Mouse (Mus musculus) gastrocnemius, postnatal 14 days (tissue): ENCODE measurements around the gene Natd1. TPM values are rescaled to one million over a fixed set of nuclear protein-coding genes. Genes with fewer than 3 reads are reported as not detected.

Source experiments
- DNase-seq: peaks from one replicate; pipeline ENCODE4 v3.0.0; 2021; ENCODE audit warnings: mixed read lengths
- intact Hi-C: fragments of 180-260 bp; cut with DNase I; formaldehyde crosslinking; loops from one replicate; pipeline ENCODE4 v1.15.1; 2025; ENCODE audit warnings: low total_unique reads
- long read RNA-seq, 2 experiments: library from polyadenylated mRNA; stranded (forward); transcript quantifications; one replicate each; pipeline ENCODE4 v2.0.0; 2021
- total RNA-seq, 2 experiments: library from RNA; stranded (reverse); gene quantifications; 2 replicates each; pipeline ENCODE4 v1.2.3; 2021

Gene Natd1
- 10 to 100 TPM; 10.6 to 11.9 TPM for total RNA-seq
- long read RNA-seq, experiment 1, full-length matches to known transcripts = 9 of 14 reads
- long read RNA-seq, experiment 1, partial matches to known transcripts = 0 of 14 reads
- long read RNA-seq, experiment 1, other reads (novel, unspliced or antisense) = 5 of 14 reads
- long read RNA-seq, experiment 2, full-length matches to known transcripts = 23 of 32 reads
- long read RNA-seq, experiment 2, partial matches to known transcripts = 3 of 32 reads
- long read RNA-seq, experiment 2, other reads (novel, unspliced or antisense) = 6 of 32 reads

DNA sequence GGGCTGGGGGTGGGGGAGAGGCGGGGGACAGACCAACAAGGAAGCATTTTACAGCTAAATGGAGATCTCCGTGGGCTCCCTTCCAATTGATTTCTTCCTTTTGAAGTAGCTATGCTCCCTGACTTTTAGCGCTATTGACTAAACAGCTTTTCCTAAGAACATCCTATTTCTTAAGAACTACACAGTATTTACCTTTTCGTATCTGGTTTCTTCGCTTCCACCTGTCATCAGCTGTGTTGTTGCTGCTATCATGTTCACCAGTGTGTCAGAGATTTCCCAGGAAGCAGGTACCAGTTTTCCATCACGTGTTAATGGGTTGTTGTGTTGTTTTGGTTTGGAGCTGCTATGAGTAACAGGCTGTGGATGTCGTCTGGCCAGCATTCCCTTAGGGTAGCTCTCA, at the start of gene Natd1:
Natd1 (minus strand) TSS at position 260 of the 400 bp plus-strand sequence.
- intact Hi-C loops = no loop called here

DNA sequence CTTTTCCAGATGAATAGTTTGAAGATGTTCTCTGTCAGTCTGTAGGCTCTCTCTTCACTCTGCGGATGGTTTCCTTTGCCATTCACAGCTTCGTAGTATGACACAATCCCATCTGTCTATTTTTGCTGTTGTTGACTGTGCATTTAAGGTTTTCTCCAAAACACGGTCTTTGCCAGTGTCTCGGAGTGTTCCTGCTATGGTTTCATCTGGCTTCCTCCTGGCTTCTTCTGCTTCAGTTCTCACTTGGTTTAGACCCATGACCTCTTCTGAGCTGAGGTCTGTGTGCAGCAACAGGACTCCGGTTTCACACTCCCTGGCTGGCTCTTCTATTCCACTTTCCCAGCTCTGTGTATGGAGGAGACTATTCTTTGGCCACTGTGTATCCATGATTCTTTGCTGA, 48.2 kb upstream of the Natd1 start:
- DNase-seq = no peak
- intact Hi-C loops = no loop called here

More for the DNA sequence above, at the start of gene Natd1:
- no peak for DNase-seq

DNA sequence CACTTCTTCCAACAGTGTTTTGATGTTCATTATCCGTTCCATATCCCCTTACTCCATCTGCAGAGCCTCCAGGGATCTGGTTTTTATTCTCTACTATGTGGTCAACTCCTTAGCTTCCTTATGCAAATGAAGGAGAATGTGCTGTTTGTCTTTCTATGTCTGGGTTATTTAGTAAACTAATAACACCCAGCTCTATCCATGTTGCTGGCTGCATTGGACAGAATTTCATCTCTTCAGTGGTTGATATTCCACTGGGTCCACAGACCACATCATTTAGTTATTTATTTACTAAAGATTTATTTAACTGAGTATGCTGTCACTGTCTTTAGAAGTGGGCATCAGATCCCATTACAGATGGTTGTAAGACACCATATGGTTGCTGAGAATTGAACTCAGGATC, 46.6 kb upstream of the Natd1 start:
- intact Hi-C loops = no loop called here
- no peak for DNase-seq

DNA sequence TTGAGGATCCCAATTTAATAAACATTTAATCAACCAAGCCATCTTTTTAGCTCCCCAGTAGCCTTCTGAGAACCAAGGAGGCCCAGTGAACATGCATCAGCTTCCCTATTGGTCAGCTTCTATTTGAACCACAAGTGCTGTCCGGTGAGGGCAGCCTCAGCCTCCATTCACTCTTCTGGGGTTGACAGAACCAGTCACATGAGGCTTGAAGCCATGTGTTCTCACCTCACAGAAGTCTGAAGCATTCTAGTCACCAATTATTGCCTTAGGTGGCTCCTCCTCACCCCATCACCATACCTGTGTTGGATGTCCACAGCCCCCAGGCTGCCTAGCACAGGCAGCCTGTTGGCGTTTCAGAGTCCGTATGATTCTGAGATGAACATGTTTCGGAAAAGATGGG, 44.4 kb upstream of the Natd1 start:
- no peak for DNase-seq
- intact Hi-C loops = loop anchor here (10.0 kb wide), 1 partner anchor 66 kb away; the partner anchor contains the start of gene Kcnj12

DNA sequence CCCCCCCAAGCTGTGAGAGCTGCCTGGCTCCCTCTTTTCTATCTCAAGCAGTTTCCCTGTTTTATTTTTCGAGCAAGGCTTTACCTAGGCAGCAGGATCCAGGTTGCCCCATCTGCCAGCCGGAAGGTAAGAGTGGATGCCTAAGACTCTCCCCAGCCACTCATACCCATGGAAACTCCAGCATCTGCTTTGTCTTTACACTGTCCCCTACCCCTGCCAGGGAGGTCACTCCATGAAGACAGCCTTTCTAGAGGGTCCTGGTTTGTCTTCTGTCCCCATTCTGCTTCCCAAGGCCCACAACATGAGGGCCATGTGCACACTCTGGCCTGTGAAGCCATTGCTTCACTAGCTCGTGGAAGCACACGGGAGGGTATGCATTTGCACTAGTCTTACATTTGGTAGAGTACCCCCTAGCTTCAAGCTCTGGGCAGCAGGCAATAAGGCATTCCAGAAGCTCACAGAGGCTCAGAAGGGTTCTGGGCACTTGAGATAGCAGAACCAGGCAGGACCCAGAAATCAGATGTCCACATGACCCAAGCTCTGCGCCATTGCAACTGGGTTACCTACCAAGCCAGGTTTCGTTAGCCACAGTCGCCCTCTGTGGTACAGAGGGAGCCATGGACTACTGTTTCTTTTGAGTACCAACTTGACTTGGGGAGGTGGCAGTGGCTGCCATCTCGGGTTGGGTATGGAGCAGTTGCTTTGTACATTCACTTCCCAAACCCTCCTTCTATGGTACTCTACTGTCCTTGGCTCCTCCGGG, 41.3 kb upstream of the Natd1 start:
- DNase-seq = no peak
- intact Hi-C loops = loop anchor here (2.0 to 10.0 kb wide), 2 partner anchors 69 to 135 kb away; partner anchors contain the start of gene Kcnj12

DNA sequence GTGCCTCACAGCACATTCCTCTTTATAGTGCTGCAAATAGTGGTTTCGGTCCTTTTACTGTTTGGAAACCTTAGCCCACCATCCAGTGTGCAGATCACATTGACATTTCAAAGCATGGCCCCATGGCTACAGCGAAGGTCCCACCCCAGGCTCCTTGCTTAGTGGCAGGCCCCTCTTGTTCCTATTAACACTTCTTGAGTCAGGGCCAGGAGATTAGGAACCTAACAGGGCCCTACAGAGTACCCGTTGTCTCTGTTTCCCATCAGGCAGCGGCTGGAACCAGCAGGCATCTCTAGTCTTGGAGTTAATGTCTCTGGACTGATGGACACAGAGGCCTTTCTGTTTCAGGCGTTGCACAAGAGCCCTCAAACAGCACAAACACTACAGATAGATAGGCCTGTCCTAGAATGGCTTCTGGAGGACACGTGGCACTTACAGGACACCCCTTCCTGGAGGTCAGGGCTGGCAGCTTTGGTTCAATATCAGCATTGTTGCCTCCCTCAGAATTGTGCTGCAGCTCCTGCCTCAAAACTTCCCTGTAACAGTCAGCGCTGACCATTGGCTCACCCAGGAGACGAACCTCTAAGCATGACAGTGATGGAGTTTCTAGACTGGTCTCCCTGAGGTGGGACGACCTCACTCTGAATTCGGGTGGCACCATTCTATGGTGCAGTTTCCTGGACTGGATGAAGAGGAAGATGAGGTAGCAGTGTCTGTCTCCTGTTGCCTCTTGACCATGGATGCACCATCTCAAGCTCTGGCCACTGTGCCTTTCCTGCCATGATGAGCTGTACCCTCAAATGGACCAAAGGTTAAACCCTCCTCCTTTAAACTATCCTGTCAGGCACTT, 39.9 kb upstream of the Natd1 start:
- DNase-seq = no peak
- intact Hi-C loops = loop anchor here (10.0 kb wide), 1 partner anchor 70 kb away; the partner anchor contains the start of gene Kcnj12

DNA sequence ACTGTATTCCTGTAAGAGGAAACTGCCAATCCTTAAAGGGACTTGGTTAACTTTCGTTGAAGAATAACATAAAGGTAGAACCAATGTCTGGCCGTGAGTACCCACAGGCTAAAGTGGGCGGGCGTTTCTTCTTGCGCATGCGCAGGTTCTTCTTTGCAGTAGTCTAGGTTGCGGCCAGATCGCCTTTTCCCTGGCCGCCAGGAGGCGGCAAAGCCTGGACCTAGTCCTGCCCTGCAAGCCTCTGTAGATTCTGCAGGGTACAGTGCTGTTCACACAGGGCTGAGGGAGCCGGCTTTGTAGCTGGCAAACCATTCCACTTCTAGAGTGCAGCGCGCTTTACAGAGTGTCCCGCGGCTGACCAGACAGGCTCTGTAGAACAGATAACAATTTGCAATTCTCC, 39.3 kb upstream of the Natd1 start:
- intact Hi-C loops = loop anchor here (10.0 kb wide), 1 partner anchor 71 kb away; the partner anchor contains the start of gene Kcnj12
- DNase-seq = peak; percentile 93

DNA sequence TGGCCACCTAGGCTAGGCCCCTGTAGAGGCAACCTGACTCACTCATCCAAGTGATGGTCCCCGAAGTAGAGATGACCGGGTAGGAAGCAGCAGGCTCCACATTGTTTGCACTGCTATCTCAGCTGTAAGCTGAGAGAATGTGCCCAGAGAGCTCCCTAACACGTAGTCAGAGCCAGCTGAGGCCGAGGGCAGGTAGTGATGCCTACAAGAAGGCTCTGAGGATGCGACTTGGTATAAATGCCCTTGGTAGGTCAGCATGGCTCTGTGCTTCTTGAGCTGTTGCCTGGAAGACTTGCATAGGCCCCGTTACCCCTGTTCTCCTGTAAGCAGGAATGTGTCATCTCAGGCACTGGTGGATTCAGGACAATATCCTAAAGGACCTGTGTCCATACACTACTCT, 38.4 kb upstream of the Natd1 start:
- no peak for DNase-seq
- intact Hi-C loops = loop anchor here (10.0 kb wide), 1 partner anchor 72 kb away; the partner anchor contains the start of gene Kcnj12

DNA sequence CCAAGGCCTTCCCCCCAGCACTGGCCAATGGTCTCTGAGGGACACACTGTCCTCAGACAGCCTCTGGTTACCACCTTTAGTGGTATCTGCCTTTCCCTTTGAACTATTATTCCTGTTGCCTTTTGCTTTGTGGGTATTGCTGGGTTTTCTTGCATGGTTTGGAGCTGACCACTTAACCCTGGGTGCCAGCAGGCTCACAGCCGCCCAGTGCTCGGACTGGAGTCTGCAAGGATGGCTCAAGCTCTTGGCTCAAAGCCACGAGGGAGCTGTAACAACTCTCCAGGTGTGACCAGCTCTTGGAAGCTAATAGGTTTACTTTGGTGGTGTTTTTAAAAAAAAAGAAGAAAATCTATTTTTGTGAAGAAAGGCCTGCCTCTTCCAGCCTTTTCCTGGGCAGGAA, 37.8 kb upstream of the Natd1 start:
- DNase-seq = no peak
- intact Hi-C loops = loop anchor here (10.0 kb wide), 1 partner anchor 72 kb away; the partner anchor contains the start of gene Kcnj12

DNA sequence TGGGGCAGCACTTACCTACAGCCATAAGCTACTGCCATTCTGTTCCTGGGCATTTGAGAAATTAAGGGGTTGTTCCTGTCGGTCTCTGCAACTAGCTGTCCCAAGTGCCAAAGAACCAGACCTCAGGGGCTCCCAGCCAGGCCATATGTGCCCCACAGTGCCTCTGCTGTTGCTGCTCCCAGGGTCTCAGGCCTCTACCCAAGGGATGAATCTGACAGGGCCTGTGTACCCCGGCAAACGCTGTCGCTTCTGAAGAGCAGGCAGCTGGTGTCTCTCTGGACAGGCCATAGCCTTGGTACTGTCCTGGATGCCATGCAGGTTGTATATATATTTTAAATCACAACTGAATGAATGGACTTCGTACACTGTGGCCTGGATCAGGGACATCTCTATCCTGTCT, 37.3 kb upstream of the Natd1 start:
- no peak for DNase-seq
- intact Hi-C loops = loop anchor here (10.0 kb wide), 1 partner anchor 73 kb away; the partner anchor contains the start of gene Kcnj12

DNA sequence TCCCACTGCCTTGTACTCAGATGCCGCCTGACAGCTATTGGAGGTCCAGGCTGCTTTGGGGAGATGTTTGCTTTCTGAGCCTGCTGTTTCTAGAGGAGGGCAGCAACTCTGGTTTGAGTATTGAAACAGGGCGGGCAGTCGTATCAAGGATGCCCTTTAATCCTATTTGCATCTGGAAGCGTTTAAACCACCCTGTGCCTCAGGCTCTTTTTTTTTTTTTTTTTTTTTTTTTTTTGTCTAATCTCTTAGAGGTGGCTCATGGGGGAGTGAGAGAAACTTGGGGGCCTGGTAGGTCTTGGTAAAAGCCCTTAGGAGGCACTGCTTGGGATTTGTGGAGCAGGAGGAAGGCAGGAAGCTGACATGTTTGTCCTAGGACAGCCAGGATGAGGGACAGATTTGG, 30.5 kb upstream of the Natd1 start:
- intact Hi-C loops = no loop called here

DNA sequence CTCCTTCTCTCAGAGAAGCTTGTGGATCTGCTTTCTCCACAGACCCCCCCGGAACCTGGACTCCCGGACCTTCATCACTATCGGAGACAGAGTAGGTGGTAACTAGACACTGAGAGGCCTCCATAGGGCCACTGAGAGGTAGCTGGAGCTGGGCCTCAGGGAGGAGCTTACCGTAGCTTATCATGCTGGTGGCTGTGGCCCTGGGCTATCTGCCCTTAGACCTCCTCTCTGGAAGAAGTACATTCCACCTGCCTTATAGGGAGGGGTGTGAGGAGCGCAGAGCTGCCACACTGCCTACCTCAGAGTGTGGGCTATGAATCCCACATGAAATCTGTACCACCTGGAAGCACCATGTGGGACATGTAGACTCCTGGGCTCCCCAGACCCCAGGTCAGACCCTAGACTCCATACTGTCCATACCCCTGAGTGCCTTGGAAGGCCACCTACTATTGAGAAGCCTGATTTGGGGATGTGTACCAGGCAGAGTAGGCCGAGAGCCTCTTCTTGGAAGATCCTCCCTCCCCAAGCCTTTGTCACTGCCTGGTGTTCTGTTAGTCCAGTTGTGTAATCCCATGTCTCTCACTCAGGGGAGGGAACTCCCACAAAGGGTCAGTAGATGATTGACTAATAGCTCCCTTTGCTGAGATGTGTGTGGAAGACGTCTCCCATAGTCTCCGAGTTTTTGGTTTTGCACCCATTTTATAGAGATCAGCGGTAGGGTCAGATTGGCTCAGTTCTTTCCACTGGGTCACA, 27.9 kb upstream of the Natd1 start:
- DNase-seq = no peak
- intact Hi-C loops = no loop called here

More for the DNA sequence above, 30.5 kb upstream of the Natd1 start:
- no peak for DNase-seq

DNA sequence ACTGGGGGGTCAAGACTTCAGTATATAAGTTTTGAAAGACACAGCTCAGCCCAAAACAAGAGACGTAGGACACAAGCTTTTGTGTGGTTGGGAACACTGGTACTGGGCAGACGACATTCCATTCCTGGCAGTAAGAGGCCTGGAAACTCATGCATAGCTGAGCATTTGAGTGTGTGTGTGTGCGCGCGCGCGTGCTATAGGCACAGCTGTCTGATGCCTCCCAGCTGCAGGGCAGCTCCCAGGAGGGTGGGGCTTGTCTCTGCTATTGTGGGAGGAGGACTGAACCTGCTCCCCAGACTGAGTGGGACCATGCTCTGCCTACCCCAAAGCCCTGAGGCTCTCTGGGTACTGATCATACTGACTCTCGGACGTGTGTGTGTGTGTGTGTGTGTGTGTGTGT, 26.8 kb upstream of the Natd1 start:
- DNase-seq = no peak
- intact Hi-C loops = no loop called here

DNA sequence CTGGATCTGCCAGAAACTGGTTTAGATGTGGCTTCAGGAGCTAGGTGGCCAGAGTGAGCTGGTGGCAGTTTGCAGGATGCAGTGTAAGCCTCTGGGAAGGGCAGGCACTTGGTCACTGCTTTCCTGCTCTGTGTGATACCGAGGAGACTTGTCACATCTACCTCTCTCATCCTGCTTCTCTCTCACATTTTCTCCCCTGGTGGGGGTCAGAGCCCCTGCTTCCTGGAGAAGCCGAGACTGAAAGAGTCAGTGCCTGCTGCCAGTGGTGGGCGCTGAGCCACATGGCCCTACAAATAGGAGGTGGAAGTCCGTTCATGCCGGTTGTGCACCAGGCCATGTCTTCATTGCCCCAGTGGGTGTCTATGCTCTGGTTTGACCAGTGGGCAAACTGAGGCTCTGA, 26.0 kb upstream of the Natd1 start:
- intact Hi-C loops = no loop called here
- DNase-seq = no peak

DNA sequence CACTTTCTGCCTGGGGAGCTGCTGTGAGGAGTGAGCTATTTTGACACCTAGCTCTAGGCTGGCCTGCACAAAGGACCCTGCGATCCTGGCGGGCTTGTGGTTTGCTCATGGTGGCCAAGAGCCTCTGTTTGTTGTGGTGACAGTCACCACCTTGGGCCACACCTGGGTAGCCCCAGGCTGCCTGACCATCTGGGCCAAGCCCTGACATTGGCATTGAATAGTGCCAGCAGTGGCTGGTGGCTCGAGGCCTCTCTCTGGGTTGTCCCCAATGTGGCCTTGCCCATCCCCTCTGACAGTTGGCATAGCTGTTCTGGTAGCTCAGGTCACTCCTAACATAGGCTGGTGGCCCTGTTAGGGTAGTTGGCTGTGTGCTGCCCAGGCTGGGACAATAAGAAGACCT, 24.9 kb upstream of the Natd1 start:
- intact Hi-C loops = no loop called here
- peak; percentile 48 for DNase-seq

DNA sequence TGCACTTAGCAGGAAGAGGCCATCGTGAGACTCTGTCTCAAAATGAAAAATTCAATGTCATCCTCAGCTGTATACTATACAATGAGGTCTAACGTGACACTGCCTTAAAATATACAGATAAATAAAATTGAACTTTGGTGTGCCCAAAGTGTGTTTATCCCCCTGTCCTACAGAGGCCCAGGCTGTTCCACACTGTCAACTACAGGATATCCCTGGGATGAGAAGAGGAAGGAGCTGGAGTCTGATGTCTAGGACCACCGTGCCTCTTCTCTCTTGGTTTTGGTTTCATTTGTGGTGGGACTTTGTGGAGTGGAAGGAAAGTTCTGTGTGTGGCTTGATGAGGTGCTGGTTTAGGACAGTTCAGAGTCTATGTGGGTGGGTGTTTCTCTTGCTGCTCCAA, 23.1 kb upstream of the Natd1 start:
- DNase-seq = no peak
- intact Hi-C loops = no loop called here

DNA sequence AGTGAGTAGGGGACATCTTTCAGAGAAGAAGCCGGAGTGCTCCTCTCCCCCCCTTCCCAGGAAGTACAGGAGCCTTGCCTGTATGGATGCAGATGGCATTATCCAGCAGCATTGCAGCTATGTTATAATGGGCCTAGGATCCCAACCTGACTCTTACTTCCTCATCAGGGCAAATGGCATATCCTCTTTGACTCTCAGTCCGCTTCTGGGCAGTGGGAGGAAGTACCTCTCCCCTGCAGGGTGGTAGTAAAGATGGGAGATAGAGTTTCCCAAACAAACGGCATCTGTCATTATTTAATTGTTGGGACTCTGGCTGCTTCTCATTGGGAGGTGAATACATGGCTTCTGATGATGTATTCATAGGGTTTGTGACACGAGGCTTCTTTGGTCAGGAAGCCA, 21.4 kb upstream of the Natd1 start:
- DNase-seq = no peak
- intact Hi-C loops = no loop called here

DNA sequence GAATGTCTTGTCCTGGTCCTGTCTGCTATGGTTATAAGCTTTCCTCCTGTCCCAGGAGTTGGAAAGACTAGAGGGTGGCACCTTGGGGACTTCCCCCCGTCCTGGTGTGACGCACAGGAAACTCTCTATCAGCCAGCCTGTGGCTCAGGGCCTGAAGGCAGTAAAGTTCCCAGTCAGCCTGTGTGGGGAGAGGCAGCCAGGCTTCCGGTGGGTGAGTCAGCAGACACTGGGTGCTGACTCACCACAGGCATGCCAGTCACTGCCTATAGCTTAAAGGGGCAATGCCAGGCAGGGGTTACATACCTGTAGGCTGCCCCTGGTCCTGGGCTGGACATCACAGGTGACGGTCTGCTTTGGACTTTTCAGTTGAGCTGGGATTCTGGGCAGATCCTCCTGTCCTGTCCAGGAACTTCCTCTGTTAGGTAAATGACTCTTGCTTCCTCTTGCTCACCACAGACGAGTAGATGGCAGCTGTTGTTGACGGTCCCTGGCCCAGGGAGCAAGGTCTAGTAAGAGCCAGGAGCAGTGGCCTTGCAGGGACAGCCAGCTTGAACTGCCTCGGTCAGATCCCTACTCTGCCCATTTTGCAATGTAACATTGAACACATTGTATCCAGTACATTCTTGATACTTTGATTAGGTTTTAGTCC, 20.9 kb upstream of the Natd1 start:
- intact Hi-C loops = no loop called here

DNA sequence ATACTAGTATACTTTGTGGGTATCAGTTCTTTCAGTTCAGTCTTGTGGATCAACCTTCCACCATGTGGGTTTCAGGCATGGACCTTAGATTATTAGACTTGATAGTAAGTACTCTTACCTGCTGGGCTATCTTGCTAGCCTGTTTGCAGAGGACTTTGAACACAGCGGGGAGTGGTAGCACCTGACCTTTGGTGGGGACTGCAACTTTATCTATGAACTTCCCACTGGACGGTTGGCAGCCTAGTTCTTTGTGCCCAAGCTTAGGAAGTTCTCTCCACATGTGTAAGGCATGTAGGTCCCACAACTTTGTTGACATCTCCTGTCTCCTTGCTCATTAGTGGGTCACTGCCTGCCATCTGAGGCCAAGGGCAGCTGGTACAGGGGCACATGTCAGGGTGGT, 20.2 kb upstream of the Natd1 start:
- DNase-seq = no peak
- intact Hi-C loops = no loop called here

More for the DNA sequence above, 20.9 kb upstream of the Natd1 start:
- peak; percentile 69 for DNase-seq
